Mouse (Mus musculus) heart, embryonic 10.5 days (tissue): ENCODE data around the gene Chchd1. TPM values are rescaled to one million over a fixed set of nuclear protein-coding genes. Genes with fewer than 3 reads are reported as not detected.

ENCODE experiments used
- DNase-seq: peaks from one replicate; pipeline ENCODE4 v3.0.0-alpha.2; 2017; ENCODE audit warnings: low spot score
- H3K27ac ChIP-seq: fragments of 300-500 bp; sonication (generic); 2 replicates; pipeline ENCODE4 v1.5.1; 2016; ENCODE audit warnings: mild to moderate bottlenecking
- H3K27me3 ChIP-seq: fragments of 300-500 bp; sonication (generic); 2 replicates; pipeline ENCODE4 v1.6.1; 2016; ENCODE audit warnings: mild to moderate bottlenecking; ENCODE audit not compliant: poor library complexity, insufficient read depth, severe bottlenecking
- H3K36me3 ChIP-seq: fragments of 300-500 bp; sonication (generic); 2 replicates; pipeline ENCODE4 v1.6.1; 2016; ENCODE audit warnings: mild to moderate bottlenecking, moderate library complexity
- H3K4me1 ChIP-seq: fragments of 300-500 bp; sonication (generic); 2 replicates; pipeline ENCODE4 v1.6.1; 2016; ENCODE audit warnings: mild to moderate bottlenecking
- H3K4me3 ChIP-seq: fragments of 300-500 bp; sonication (generic); 2 replicates; pipeline ENCODE4 v1.5.1; 2016; ENCODE audit warnings: mild to moderate bottlenecking, moderate library complexity
- H3K9me3 ChIP-seq: fragments of 300-500 bp; sonication (generic); 2 replicates; pipeline ENCODE4 v1.6.1; 2016; ENCODE audit warnings: mild to moderate bottlenecking, moderate library complexity
- WGBS: fragments of 180-500 bp; shearing (Covaris S2); methylation state at CpG from one replicate; pipeline ENCODE4 v1.1.7; 2016; 5-methylcytosine and 5-hydroxymethylcytosine counted together
- polyA plus RNA-seq: library from polyadenylated mRNA; unstranded; fragments of >200 nt; fragmentation: Nextera tagmentation; extraction: Ambion mirVana; gene quantifications from 2 replicates; pipeline ENCODE4 v1.2.1, GENCODE M21; 2016

Chchd1 gene
- polyA plus RNA-seq, 1 experiment from 2014 or later, result 224 TPM

GRCm38 (mm10) chr14:20667469-20667868, 35.3 kb upstream of the Chchd1 start:
- no peak for DNase-seq
- H3K27ac ChIP-seq, result peak overlapping the region; percentile 91
- peaks cover 4% of the 10 kb centered on the region; the same call in 1 of the 2 replicates for H3K27me3 ChIP-seq
- H3K4me3 ChIP-seq, result peak overlapping the region; percentile 49
- peaks cover 42% of the 10 kb centered on the region for H3K4me1 ChIP-seq
- peaks cover 3% of the 10 kb centered on the region; the same call in 1 of the 2 replicates for H3K36me3 ChIP-seq
- WGBS, result 65% methylated on average over 1 of the region's 1 CpGs
- H3K9me3 ChIP-seq, result no peaks in the 10 kb centered on the region

GRCm38 (mm10) chr14:20668154-20668810, 34.5 kb upstream of the Chchd1 start, which contains the start of gene Synpo2l:
Gene Synpo2l, minus strand, starts transcription at chr14:20668354.
- Histone ChIP-seq H3K27me3 (no peaks in the 10 kb centered on the region; the same call in 1 of the 2 replicates), H3K27ac (peak within 1 kb of the TSS; percentile 91), H3K36me3 (peaks cover 9% of the 10 kb centered on the region; the same call in 1 of the 2 replicates), H3K9me3 (no peaks in the 10 kb centered on the region), H3K4me3 (peak within 1 kb of the TSS; percentile 49), H3K4me1 (peaks cover 43% of the 10 kb centered on the region)
- 65% methylated on average over 8 of the region's 8 CpGs for WGBS
- no peak for DNase-seq

GRCm38 (mm10) chr14:20672990-20673389, 29.8 kb upstream of the Chchd1 start:
- Histone ChIP-seq H3K4me3 (peak overlapping the region; percentile 81; the same call in 1 of the 2 replicates), H3K36me3 (peaks cover 35% of the 10 kb centered on the region), H3K4me1 (peaks cover 21% of the 10 kb centered on the region), H3K9me3 (no peaks in the 10 kb centered on the region), H3K27me3 (no peaks in the 10 kb centered on the region; the same call in 1 of the 2 replicates), H3K27ac (peak overlapping the region; percentile 95; the same call in 1 of the 2 replicates)
- DNase-seq, result no peak
- 88% methylated on average over 2 of the region's 2 CpGs for WGBS

GRCm38 (mm10) chr14:20673735-20674063, 29.1 kb upstream of the Chchd1 start:
- H3K4me1 ChIP-seq, result peaks cover 17% of the 10 kb centered on the region; the same call in 1 of the 2 replicates
- H3K9me3 ChIP-seq, result no peaks in the 10 kb centered on the region
- DNase-seq, result no peak
- WGBS, result 9% methylated on average over 13 of the region's 13 CpGs
- H3K36me3 ChIP-seq, result peaks cover 42% of the 10 kb centered on the region
- H3K27me3 ChIP-seq, result no peaks in the 10 kb centered on the region
- peak overlapping the region; percentile 95 for H3K27ac ChIP-seq
- H3K4me3 ChIP-seq, result peak overlapping the region; percentile 81

- H3K4me3 ChIP-seq, result peak within 1 kb of the TSS; percentile 81
- H3K36me3 ChIP-seq, result peaks cover 47% of the 10 kb centered on the region
- H3K4me1 ChIP-seq, result peaks cover 12% of the 10 kb centered on the region; the same call in 1 of the 2 replicates
- no peaks in the 10 kb centered on the region for H3K9me3 ChIP-seq
- DNase-seq, result peak; percentile 99
- H3K27me3 ChIP-seq, result no peaks in the 10 kb centered on the region
- peak within 1 kb of the TSS; percentile 95 for H3K27ac ChIP-seq
- under 1% methylated on average over 43 of the region's 43 CpGs for WGBS
These were observed 28.6 kb upstream of the Chchd1 start, which contains the start of gene Sec24c for GRCm38 (mm10) chr14:20674064-20674833. Gene Sec24c, plus strand, starts transcription at chr14:20674308.

GRCm38 (mm10) chr14:20677906-20678305, 24.9 kb upstream of the Chchd1 start:
- DNase-seq, result no peak
- no peak overlapping the region for H3K4me3 ChIP-seq
- H3K36me3 ChIP-seq, result peaks cover 77% of the 10 kb centered on the region
- H3K27ac ChIP-seq, result no peak overlapping the region
- H3K9me3 ChIP-seq, result no peaks in the 10 kb centered on the region
- H3K27me3 ChIP-seq, result no peaks in the 10 kb centered on the region
- peaks cover 16% of the 10 kb centered on the region; the same call in 1 of the 2 replicates for H3K4me1 ChIP-seq
- 92% methylated on average over 4 of the region's 4 CpGs for WGBS

GRCm38 (mm10) chr14:20681742-20682141, 21.1 kb upstream of the Chchd1 start:
- Histone ChIP-seq H3K4me1 (peaks cover 4% of the 10 kb centered on the region; the same call in 1 of the 2 replicates), H3K27me3 (no peaks in the 10 kb centered on the region), H3K9me3 (no peaks in the 10 kb centered on the region), H3K27ac (no peak overlapping the region), H3K36me3 (peaks cover 100% of the 10 kb centered on the region), H3K4me3 (no peak overlapping the region)
- DNase-seq, result no peak
- WGBS, result 90% methylated on average over 2 of the region's 2 CpGs

GRCm38 (mm10) chr14:20682498-20682897, 20.3 kb upstream of the Chchd1 start:
- Histone ChIP-seq H3K4me1 (peaks cover 4% of the 10 kb centered on the region; the same call in 1 of the 2 replicates), H3K9me3 (no peaks in the 10 kb centered on the region), H3K27ac (no peak overlapping the region; the same call in 1 of the 2 replicates), H3K36me3 (peaks cover 100% of the 10 kb centered on the region), H3K4me3 (no peak overlapping the region), H3K27me3 (no peaks in the 10 kb centered on the region)
- DNase-seq, result no peak
- WGBS, result 61% methylated on average over 3 of the region's 3 CpGs

- 95% methylated on average over 3 of the region's 3 CpGs for WGBS
- peaks cover 4% of the 10 kb centered on the region; the same call in 1 of the 2 replicates for H3K4me1 ChIP-seq
- no peaks in the 10 kb centered on the region for H3K9me3 ChIP-seq
- H3K4me3 ChIP-seq, result no peak overlapping the region
- DNase-seq, result no peak
- no peaks in the 10 kb centered on the region for H3K27me3 ChIP-seq
- peaks cover 100% of the 10 kb centered on the region for H3K36me3 ChIP-seq
- H3K27ac ChIP-seq, result no peak overlapping the region
These were observed 16.2 kb upstream of the Chchd1 start for GRCm38 (mm10) chr14:20686576-20686975.

GRCm38 (mm10) chr14:20689009-20689408, 13.8 kb upstream of the Chchd1 start:
- H3K27ac ChIP-seq, result no peak overlapping the region
- H3K4me1 ChIP-seq, result peaks cover 7% of the 10 kb centered on the region; the same call in 1 of the 2 replicates
- no peaks in the 10 kb centered on the region for H3K27me3 ChIP-seq
- WGBS, result 91% methylated on average over 2 of the region's 2 CpGs
- no peaks in the 10 kb centered on the region for H3K9me3 ChIP-seq
- no peak overlapping the region for H3K4me3 ChIP-seq
- H3K36me3 ChIP-seq, result peaks cover 100% of the 10 kb centered on the region
- DNase-seq, result no peak

- Histone ChIP-seq H3K4me1 (peaks cover 32% of the 10 kb centered on the region), H3K9me3 (no peaks in the 10 kb centered on the region), H3K4me3 (no peak overlapping the region), H3K27me3 (no peaks in the 10 kb centered on the region), H3K36me3 (peaks cover 80% of the 10 kb centered on the region), H3K27ac (no peak overlapping the region)
- DNase-seq, result no peak
- 88% methylated on average over 6 of the region's 6 CpGs for whole genome bisulfite sequencing
These were observed 11.0 kb upstream of the Chchd1 start for GRCm38 (mm10) chr14:20691772-20692171.

- DNase-seq, result no peak
- H3K4me3 ChIP-seq, result 0 out of 2 replicates have a peak overlapping the region, but pooled peaks have one; percentile 81
- WGBS, result 87% methylated on average over 10 of the region's 10 CpGs
- no peak overlapping the region for H3K27ac ChIP-seq
- H3K27me3 ChIP-seq, result no peaks in the 10 kb centered on the region
- peaks cover 70% of the 10 kb centered on the region for H3K36me3 ChIP-seq
- H3K9me3 ChIP-seq, result no peaks in the 10 kb centered on the region
- H3K4me1 ChIP-seq, result peaks cover 47% of the 10 kb centered on the region
These were observed 9.2 kb upstream of the Chchd1 start for GRCm38 (mm10) chr14:20693589-20694101.
